Mouse (Mus musculus): Measurements from ENCODE around the gene Clba1. TPM values are rescaled to one million over a fixed set of nuclear protein-coding genes. Genes with fewer than 3 reads are reported as not detected.

Clba1 gene
- polyA plus RNA-seq, 1 experiment from 2014 or later, result 0.43 TPM

- Histone ChIP-seq H3K4me3 (replicated peaks) (no peak overlapping the region), H3K4me1 (replicated peaks) (peaks cover 58% of the 10 kb centered on the region), H3K27ac (replicated peaks) (no peak overlapping the region), H3K9ac (no peak overlapping the region), H3K36me3 (replicated peaks) (peaks cover 96% of the 10 kb centered on the region), H3K9me3 (replicated peaks) (no peaks in the 10 kb centered on the region), H3K27me3 (no peaks in the 10 kb centered on the region), H3K4me2 (no peak overlapping the region)
- no peak for ATAC-seq (ENCODE audit: insufficient read depth)
- 16% methylated on average over 1 of the region's 1 CpGs for WGBS (ENCODE audit: insufficient replicate concordance)
These were observed 12.5 kb downstream of the Clba1 start for GRCm38 (mm10) chr12:112821216-112821615.

DNA sequence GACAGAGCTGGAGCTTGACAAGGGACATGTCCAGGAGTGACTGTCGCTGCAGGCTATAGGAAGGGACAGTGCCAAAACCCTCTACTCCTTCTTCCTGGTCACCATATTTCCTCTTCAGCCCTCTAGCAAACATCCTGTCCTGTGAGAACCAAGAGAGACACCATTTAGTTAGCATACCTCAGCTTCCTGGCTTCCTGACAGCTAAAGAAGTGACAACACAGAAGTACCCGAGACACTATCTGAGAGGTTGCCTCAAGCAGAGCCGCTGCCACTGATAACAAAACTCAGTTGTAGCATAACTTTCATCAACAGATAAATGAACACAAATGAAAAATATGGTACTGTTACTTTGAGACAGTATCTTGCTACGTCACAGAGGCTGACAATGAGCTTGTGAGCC, 13.2 kb downstream of the Clba1 start:
- H3K4me3 ChIP-seq (replicated peaks), result no peak overlapping the region
- 35% methylated on average over 4 of the region's 4 CpGs for WGBS (ENCODE audit: insufficient replicate concordance)
- peaks cover 96% of the 10 kb centered on the region for H3K36me3 ChIP-seq (replicated peaks)
- H3K4me2 ChIP-seq, result no peak overlapping the region
- H3K4me1 ChIP-seq (replicated peaks), result peaks cover 66% of the 10 kb centered on the region
- no peaks in the 10 kb centered on the region for H3K27me3 ChIP-seq
- ATAC-seq (ENCODE audit: insufficient read depth), result no peak
- no peaks in the 10 kb centered on the region for H3K9me3 ChIP-seq (replicated peaks)
- H3K27ac ChIP-seq (replicated peaks), result no peak overlapping the region
- no peak overlapping the region for H3K9ac ChIP-seq

- Histone ChIP-seq H3K9me3 (replicated peaks) (no peaks in the 10 kb centered on the region), H3K27me3 (no peaks in the 10 kb centered on the region), H3K4me2 (0 out of 2 replicates have a peak overlapping the region, but pooled peaks have one; percentile 17), H3K9ac (no peak overlapping the region), H3K4me3 (replicated peaks) (no peak overlapping the region), H3K4me1 (replicated peaks) (peaks cover 73% of the 10 kb centered on the region), H3K27ac (replicated peaks) (no peak overlapping the region), H3K36me3 (replicated peaks) (peaks cover 96% of the 10 kb centered on the region)
- 67% methylated on average over 2 of the region's 2 CpGs for WGBS (ENCODE audit: insufficient replicate concordance)
- ATAC-seq (ENCODE audit: insufficient read depth), result no peak
These were observed 13.9 kb downstream of the Clba1 start for GRCm38 (mm10) chr12:112822676-112823075.

DNA sequence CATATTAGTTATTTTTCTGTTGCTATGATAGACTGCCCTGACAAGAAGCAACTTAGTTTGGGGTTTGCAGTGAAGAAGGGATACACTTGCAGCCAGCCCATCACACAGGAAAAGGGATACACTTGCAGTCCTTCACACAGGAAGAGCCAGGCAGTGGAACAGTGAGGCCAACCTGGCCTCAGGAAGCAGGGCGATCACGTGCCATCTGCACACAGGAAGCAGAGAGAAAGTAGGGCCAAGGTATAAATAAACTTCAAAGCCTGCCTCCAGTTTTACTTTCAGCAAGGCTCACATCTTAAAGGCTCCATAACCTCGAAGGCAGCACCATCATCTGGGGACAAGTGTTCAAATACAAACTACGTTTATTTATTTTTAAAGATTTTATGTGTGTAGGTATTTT, 14.5 kb downstream of the Clba1 start:
- Histone ChIP-seq H3K9ac (no peak overlapping the region), H3K36me3 (replicated peaks) (peaks cover 94% of the 10 kb centered on the region), H3K4me3 (replicated peaks) (no peak overlapping the region), H3K4me2 (0 out of 2 replicates have a peak overlapping the region, but pooled peaks have one; percentile 21), H3K27ac (replicated peaks) (no peak overlapping the region), H3K4me1 (replicated peaks) (peaks cover 76% of the 10 kb centered on the region), H3K9me3 (replicated peaks) (no peaks in the 10 kb centered on the region), H3K27me3 (no peaks in the 10 kb centered on the region)
- no peak for ATAC-seq (ENCODE audit: insufficient read depth)
- WGBS (ENCODE audit: insufficient replicate concordance), result 33% methylated on average over 4 of the region's 4 CpGs

DNA sequence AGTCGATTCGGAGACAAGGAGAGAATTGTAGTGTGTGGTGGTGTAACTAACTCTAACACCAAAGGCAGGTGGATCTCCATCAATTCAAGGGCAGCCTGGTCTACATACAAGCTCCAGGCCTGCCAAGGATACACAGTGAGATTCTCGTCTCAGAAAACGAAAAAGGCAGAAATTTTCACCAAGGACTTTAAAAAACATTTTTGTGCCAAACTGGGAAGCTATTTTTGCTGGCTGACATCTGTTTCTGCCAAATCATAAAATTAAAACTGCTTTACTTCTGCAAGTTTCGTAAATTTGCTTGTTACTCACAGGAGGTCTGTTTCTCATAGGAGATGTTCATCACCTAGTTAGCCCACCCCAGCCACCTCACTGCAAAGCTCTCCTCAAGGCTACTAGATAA, 17.2 kb downstream of the Clba1 start:
- peak overlapping the region; percentile 83 for H3K4me2 ChIP-seq
- ATAC-seq (ENCODE audit: insufficient read depth), result no peak
- H3K4me1 ChIP-seq (replicated peaks), result peaks cover 75% of the 10 kb centered on the region
- H3K27me3 ChIP-seq, result no peaks in the 10 kb centered on the region
- H3K9ac ChIP-seq, result no peak overlapping the region
- H3K9me3 ChIP-seq (replicated peaks), result no peaks in the 10 kb centered on the region
- 81% methylated on average over 5 of the region's 5 CpGs for WGBS (ENCODE audit: insufficient replicate concordance)
- H3K36me3 ChIP-seq (replicated peaks), result peaks cover 68% of the 10 kb centered on the region
- H3K27ac ChIP-seq (replicated peaks), result no peak overlapping the region
- 0 out of 2 replicates have a peak overlapping the region, but pooled peaks have one; percentile 96 for H3K4me3 ChIP-seq (replicated peaks)

- Histone ChIP-seq H3K4me2 (peak overlapping the region; percentile 83), H3K9me3 (replicated peaks) (no peaks in the 10 kb centered on the region), H3K36me3 (replicated peaks) (peaks cover 45% of the 10 kb centered on the region), H3K4me3 (replicated peaks) (peak overlapping the region; percentile 96), H3K4me1 (replicated peaks) (peaks cover 77% of the 10 kb centered on the region), H3K9ac (peak overlapping the region; percentile 98), H3K27ac (replicated peaks) (peak overlapping the region; percentile 94), H3K27me3 (no peaks in the 10 kb centered on the region)
- ATAC-seq (ENCODE audit: insufficient read depth), result peak; percentile 67
- WGBS (ENCODE audit: insufficient replicate concordance), result under 1% methylated on average over 51 of the region's 51 CpGs
These were observed 19.9 kb downstream of the Clba1 start for GRCm38 (mm10) chr12:112828501-112829243.

- peak within 1 kb of the TSS; percentile 94 for H3K27ac ChIP-seq (replicated peaks)
- peak; percentile 97 for ATAC-seq (ENCODE audit: insufficient read depth)
- H3K27me3 ChIP-seq, result no peaks in the 10 kb centered on the region
- peak within 1 kb of the TSS; percentile 98 for H3K9ac ChIP-seq
- H3K9me3 ChIP-seq (replicated peaks), result no peaks in the 10 kb centered on the region
- WGBS (ENCODE audit: insufficient replicate concordance), result 1% methylated on average over 71 of the region's 72 CpGs
- H3K4me3 ChIP-seq (replicated peaks), result peak within 1 kb of the TSS; percentile 96
- H3K36me3 ChIP-seq (replicated peaks), result peaks cover 39% of the 10 kb centered on the region
- peak within 1 kb of the TSS; percentile 86 for H3K4me2 ChIP-seq
- H3K4me1 ChIP-seq (replicated peaks), result peaks cover 76% of the 10 kb centered on the region
These were observed 20.6 kb downstream of the Clba1 start, which contains the start of gene Cdca4 for GRCm38 (mm10) chr12:112829244-112829864. Gene Cdca4, minus strand, starts transcription at chr12:112829423.

- peak overlapping the region; percentile 82 for H3K27ac ChIP-seq (replicated peaks)
- H3K9me3 ChIP-seq (replicated peaks), result no peaks in the 10 kb centered on the region
- no peaks in the 10 kb centered on the region for H3K27me3 ChIP-seq
- WGBS (ENCODE audit: insufficient replicate concordance), result 8% methylated on average over 2 of the region's 2 CpGs
- no peak for ATAC-seq (ENCODE audit: insufficient read depth)
- peak overlapping the region; percentile 86 for H3K4me2 ChIP-seq
- peak overlapping the region; percentile 80 for H3K9ac ChIP-seq
- peak overlapping the region; percentile 96 for H3K4me3 ChIP-seq (replicated peaks)
- H3K36me3 ChIP-seq (replicated peaks), result peaks cover 31% of the 10 kb centered on the region
- peaks cover 68% of the 10 kb centered on the region for H3K4me1 ChIP-seq (replicated peaks)
These were observed 21.4 kb downstream of the Clba1 start for GRCm38 (mm10) chr12:112830141-112830540.

DNA sequence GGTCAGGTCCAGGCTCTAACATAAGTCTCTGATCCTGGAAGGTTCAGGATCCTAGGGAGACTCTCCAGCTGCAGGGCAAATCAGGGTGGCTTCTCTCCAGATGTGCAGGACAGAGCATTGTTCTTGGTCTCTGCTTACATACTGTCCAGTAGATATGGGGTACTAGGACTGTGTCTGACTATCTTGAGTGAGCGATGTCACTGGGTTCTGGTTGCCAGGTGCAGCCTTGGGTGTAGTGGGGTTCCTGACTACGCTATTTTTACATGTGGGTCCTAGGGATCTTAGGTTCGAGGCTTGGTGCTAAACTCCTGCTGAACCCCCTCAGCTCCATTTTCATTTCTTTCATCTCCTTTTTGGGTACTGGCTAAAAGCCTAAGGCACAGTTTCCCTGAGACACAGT, 21.8 kb downstream of the Clba1 start:
- Histone ChIP-seq H3K9ac (peak overlapping the region; percentile 80), H3K4me2 (peak overlapping the region; percentile 86), H3K4me3 (replicated peaks) (peak overlapping the region; percentile 96), H3K27ac (replicated peaks) (peak overlapping the region; percentile 82; the same call in 1 of the 2 replicates), H3K9me3 (replicated peaks) (no peaks in the 10 kb centered on the region), H3K4me1 (replicated peaks) (peaks cover 64% of the 10 kb centered on the region), H3K27me3 (no peaks in the 10 kb centered on the region), H3K36me3 (replicated peaks) (peaks cover 26% of the 10 kb centered on the region)
- 63% methylated on average over 3 of the region's 3 CpGs for WGBS (ENCODE audit: insufficient replicate concordance)
- ATAC-seq (ENCODE audit: insufficient read depth), result no peak

DNA sequence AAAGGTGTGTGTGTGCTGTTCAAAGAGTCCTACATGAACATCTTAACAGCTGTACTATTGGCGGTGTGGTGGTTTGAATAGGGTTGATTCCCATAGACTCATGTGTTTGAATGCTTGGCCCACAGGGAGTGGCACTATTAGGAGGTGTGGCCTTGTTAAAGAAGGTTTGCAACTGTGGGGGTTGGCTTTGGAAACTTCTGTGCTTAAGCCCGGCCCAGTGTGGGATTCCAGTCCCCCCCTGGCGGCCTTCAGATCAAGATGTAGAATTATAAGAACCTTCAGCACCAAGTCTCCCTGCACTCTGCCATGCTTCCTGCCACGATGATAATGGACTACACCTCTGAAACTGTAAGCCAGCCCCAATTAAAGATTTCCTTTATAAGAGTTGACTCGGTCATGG, 23.7 kb downstream of the Clba1 start:
- ATAC-seq (ENCODE audit: insufficient read depth), result no peak

DNA sequence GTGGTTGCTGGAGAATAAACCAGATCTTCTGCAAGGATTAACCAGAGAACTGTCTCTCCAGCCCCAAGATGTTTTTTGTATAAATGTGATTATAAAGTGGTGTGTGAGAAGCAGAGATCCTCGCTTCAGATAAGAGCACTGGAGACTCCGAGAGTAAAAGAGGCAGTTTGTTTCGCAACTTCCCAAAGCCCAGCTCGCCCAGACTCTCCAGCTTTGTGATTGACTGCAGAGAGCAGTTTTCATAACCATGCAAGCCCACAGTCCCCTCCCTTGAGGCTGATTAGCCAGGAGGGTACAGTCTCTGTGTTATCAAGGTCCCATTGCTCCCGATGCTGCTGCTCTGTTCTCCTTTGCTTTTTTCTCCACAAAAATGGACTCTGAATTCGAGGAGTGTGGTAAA, 24.8 kb downstream of the Clba1 start:
- Histone ChIP-seq H3K9ac (no peak overlapping the region), H3K4me1 (replicated peaks) (peaks cover 39% of the 10 kb centered on the region), H3K4me2 (peak overlapping the region; percentile 23), H3K27me3 (no peaks in the 10 kb centered on the region), H3K27ac (replicated peaks) (peak overlapping the region; percentile 41), H3K4me3 (replicated peaks) (no peak overlapping the region), H3K36me3 (replicated peaks) (0 out of 2 replicates have a peak, but pooled peaks cover 3% of the 10 kb centered on the region), H3K9me3 (replicated peaks) (no peaks in the 10 kb centered on the region)
- no peak for ATAC-seq (ENCODE audit: insufficient read depth)
- 12% methylated on average over 6 of the region's 6 CpGs for WGBS (ENCODE audit: insufficient replicate concordance)

More for the DNA sequence above, 23.7 kb downstream of the Clba1 start:
- Histone ChIP-seq H3K4me3 (replicated peaks) (no peak overlapping the region), H3K4me1 (replicated peaks) (peaks cover 45% of the 10 kb centered on the region), H3K4me2 (no peak overlapping the region), H3K36me3 (replicated peaks) (peaks cover 8% of the 10 kb centered on the region), H3K27me3 (no peaks in the 10 kb centered on the region), H3K9me3 (replicated peaks) (no peaks in the 10 kb centered on the region), H3K9ac (no peak overlapping the region), H3K27ac (replicated peaks) (no peak overlapping the region)
- WGBS (ENCODE audit: insufficient replicate concordance), result 78% methylated on average over 5 of the region's 5 CpGs

All from liver, embryonic 15.5 days (tissue).